24 mouse cellular contexts compared by ENCODE assay signal in genomic region chr17:5036200-5036835, GRCm38 (mm10). TPM values are rescaled to one million over a fixed set of nuclear protein-coding genes. Genes with fewer than 3 reads are reported as not detected.
DNase-seq lines count a peak whose midpoint lies in the region; ATAC-seq and TF ChIP-seq lines count a peak whose summit lies in the region.
"Had no signal": no experiment of that assay in that cellular context is flagged by ENCODE, and none has a peak within 500 bp of the region (broad histone marks: within the 10 kb centered on the region; RNA-seq: fewer than 3 reads in every experiment).

No protein-coding gene starts in this region.

- CTCF ChIA-PET in Patski (lab: Charles Lee): interaction anchor here (1.2 to 1.6 kb wide), 3 partner anchors 9 to 38 kb away, joined by 3 read pairs; no protein-coding TSS in a partner anchor

- 54% methylated on average over 2 of the region's 2 CpGs for WGBS in kidney, embryonic 14.5 days

- intact Hi-C loops in gastrocnemius, adult 2 months (cut with DNase I): no loop called here

- DNase-seq in gastrocnemius, adult 2 months: no peak
- DNase-seq in gastrocnemius, postnatal 25 days: no peak
- DNase-seq in Patski (ENCODE audit: low read depth, low spot score) (no peak), liver (no peak)
- peak; percentile 56 for DNase-seq in thymus, postnatal 14 days
- no peak for DNase-seq in heart, adult 9 months (ENCODE audit: low spot score in 2 of 2)
- DNase-seq: adrenal gland, adult 8-10 months; cerebellum, adult 9-11 months; gastrocnemius, postnatal 10 days; kidney, adult 18-20 months; lung, adult 18-20 months; lung, postnatal 14 days; right cerebral cortex, postnatal 14 days had no signal

- TF ChIP-seq CTCF in gastrocnemius, adult 2 months (IDR thresholded peaks at IDR 0.05): no peak
- TF ChIP-seq CTCF in Patski (IDR thresholded peaks at IDR 0.05): no peak

- in situ Hi-C loops in Patski (cut with MboI; ENCODE audit: low pct_unique_long_range_greater_than_20kb): loop anchor here (25.0 kb wide), 1 partner anchor 1474 kb away; the partner anchor contains the start of gene Tfb1m

- H3K27ac ChIP-seq in gastrocnemius, adult 2 months: peak overlapping the region; percentile 1; the same call in 1 of the 2 replicates
- H3K27ac ChIP-seq in kidney, embryonic 14.5 days (ENCODE audit: low read depth, low read length): no peak overlapping the region
- H3K27ac ChIP-seq: forebrain, embryonic 12.5 days; heart, embryonic 10.5 days; hindbrain, embryonic 10.5 days; hindbrain, postnatal 0 days; midbrain, embryonic 15.5 days; neural tube, embryonic 15.5 days; stomach, embryonic 15.5 days had no signal

- H3K4me1 ChIP-seq in kidney, embryonic 14.5 days (ENCODE audit: control insufficient read depth, insufficient read depth, low read length): 0 out of 2 replicates have a peak, but pooled peaks cover 15% of the 10 kb centered on the region

- no peaks in the 10 kb centered on the region for H3K9me3 ChIP-seq in kidney, embryonic 14.5 days (ENCODE audit: control insufficient read depth, low read length)
- H3K9me3 ChIP-seq: forebrain, embryonic 12.5 days; heart, embryonic 10.5 days; hindbrain, embryonic 10.5 days; megakaryocyte, embryonic 14.5 days; midbrain, embryonic 15.5 days; neural tube, embryonic 15.5 days; stomach, embryonic 15.5 days had no signal

- peak; percentile 46 for ATAC-seq in Patski
- peak; percentile 79 for ATAC-seq in inflammation-experienced regulatory T-cells, adult 6 months
- ATAC-seq in kidney, embryonic 14.5 days (ENCODE audit: low FRiP score, low TSS enrichment): no peak
- ATAC-seq: midbrain, embryonic 15.5 days had no signal

- no peak overlapping the region for H3K4me2 ChIP-seq in kidney, embryonic 14.5 days (replicated peaks; ENCODE audit: low read depth, low read length)
- H3K4me2 ChIP-seq: forebrain, embryonic 12.5 days; midbrain, embryonic 15.5 days; neural tube, embryonic 15.5 days; stomach, embryonic 15.5 days had no signal

- no peaks in the 10 kb centered on the region for H3K27me3 ChIP-seq in Patski
- no peaks in the 10 kb centered on the region for H3K27me3 ChIP-seq in kidney, embryonic 14.5 days (ENCODE audit: control insufficient read depth, insufficient read depth, low read length)
- H3K27me3 ChIP-seq: forebrain, embryonic 12.5 days; megakaryocyte, embryonic 14.5 days; midbrain, embryonic 15.5 days; neural tube, embryonic 15.5 days; stomach, embryonic 15.5 days had no signal

- no peak overlapping the region for H3K4me3 ChIP-seq in gastrocnemius, adult 2 months
- H3K4me3 ChIP-seq in kidney, embryonic 14.5 days (ENCODE audit: low read length): no peak overlapping the region
- H3K4me3 ChIP-seq: forebrain, embryonic 12.5 days; heart, embryonic 10.5 days; hindbrain, embryonic 10.5 days; megakaryocyte, embryonic 14.5 days; midbrain, embryonic 15.5 days; myocyte; neural tube, embryonic 15.5 days; stomach, embryonic 15.5 days had no signal

- H3K9ac ChIP-seq in kidney, embryonic 14.5 days (ENCODE audit: low read depth, low read length): no peak overlapping the region
- H3K9ac ChIP-seq: forebrain, embryonic 12.5 days; midbrain, embryonic 15.5 days; neural tube, embryonic 15.5 days; stomach, embryonic 15.5 days had no signal

- peaks cover 5% of the 10 kb centered on the region; the same call in 1 of the 2 replicates for H3K36me3 ChIP-seq in kidney, embryonic 14.5 days (ENCODE audit: control insufficient read depth, insufficient read depth, low read length)
- H3K36me3 ChIP-seq: midbrain, embryonic 15.5 days; neural tube, embryonic 15.5 days; stomach, embryonic 15.5 days had no signal

- POLR2A ChIA-PET in Patski (lab: Charles Lee): no interaction called here

RNA-seq across cellular contexts. Expression of gene Arid1b, which starts 42.2 kb away (rescaled TPM):
- 10 to 100 TPM; 35.1 to 35.6 TPM for total RNA-seq in gastrocnemius, adult 2 months (2021)
- 10 to 100 TPM; 29.2 to 29.7 TPM for total RNA-seq in gastrocnemius, postnatal 25 days (2021)
- polyA plus RNA-seq in Patski (2021): 46.4 TPM
- 10 to 100 TPM; 11.1 to 14.1 (median 12.2) TPM for polyA plus RNA-seq in inflammation-experienced regulatory T-cells, adult 6 months (2017; shearing (Covaris generic))
- polyA plus RNA-seq in kidney, embryonic 14.5 days (2014; fragmentation: Nextera tagmentation; extraction: Ambion mirVana): 17.1 and 19.2 TPM in 2 replicates
